Mouse (Mus musculus) embryonic fibroblast, embryonic 13.5 days (primary cell): ENCODE measurements around the gene Veph1. TPM values are rescaled to one million over a fixed set of nuclear protein-coding genes. Genes with fewer than 3 reads are reported as not detected.
A peak's percentile ranks its signal among the peaks of the same experiment; 100 is the strongest.

Experiments
- H3K27ac ChIP-seq: 2 replicates; pipeline ENCODE4 v1.5.1; 2012; ENCODE audit warnings: low read length, control low read depth, inconsistent platforms; ENCODE audit not compliant: insufficient read depth
- H3K4me1 ChIP-seq: 2 replicates; pipeline ENCODE4 v1.6.1; 2011; ENCODE audit warnings: low read length; ENCODE audit not compliant: control insufficient read depth, insufficient read depth
- H3K4me3 ChIP-seq: 2 replicates; pipeline ENCODE4 v1.5.1; 2011; ENCODE audit warnings: mild to moderate bottlenecking, control low read depth, low read length; ENCODE audit not compliant: insufficient read depth
- CTCF ChIP-seq: IDR thresholded peaks from 2 replicates; pipeline ENCODE4 v1.5.1; 2011; ENCODE audit warnings: mild to moderate bottlenecking, control low read depth, low read length, moderate library complexity, borderline replicate concordance; ENCODE audit not compliant: insufficient read depth
- POLR2A ChIP-seq: IDR thresholded peaks from 2 replicates; pipeline ENCODE4 v1.6.1; 2011; ENCODE audit warnings: low read depth, mild to moderate bottlenecking, control low read depth, low read length, moderate library complexity
- polyA plus RNA-seq: library from polyadenylated mRNA; stranded (reverse); fragments of >200 nt; gene quantifications from 2 replicates; pipeline ENCODE4 v1.2.4, GENCODE M21; 2011; ENCODE audit warnings: low read depth; ENCODE audit not compliant: missing spikeins, insufficient read length

Gene Veph1
- polyA plus RNA-seq, 1 experiment = 0.42 TPM

- H3K27ac ChIP-seq = peak overlapping the region; percentile 81
- H3K4me1 ChIP-seq = 0 out of 2 replicates have a peak, but pooled peaks cover 3% of the 10 kb centered on the region
- no peak for TF ChIP-seq POLR2A
- no peak for TF ChIP-seq CTCF
- H3K4me3 ChIP-seq = no peak overlapping the region
These were observed 71.6 kb downstream of the Veph1 start for GRCm38 (mm10) chr3:66224931-66225537.

- Histone ChIP-seq H3K4me1 (peaks cover 7% of the 10 kb centered on the region), H3K4me3 (peak overlapping the region; percentile 43), H3K27ac (peak overlapping the region; percentile 27; the same call in 1 of the 2 replicates)
- no peak for TF ChIP-seq POLR2A
- TF ChIP-seq CTCF = no peak
These were observed 75.4 kb downstream of the Veph1 start for GRCm38 (mm10) chr3:66221243-66221611.

- peak; percentile 31; the same call in 1 of the 2 replicates for TF ChIP-seq POLR2A
- TF ChIP-seq CTCF = no peak
- Histone ChIP-seq H3K27ac (peak overlapping the region; percentile 27; the same call in 1 of the 2 replicates), H3K4me1 (peaks cover 10% of the 10 kb centered on the region), H3K4me3 (peak overlapping the region; percentile 43)
These were observed 75.9 kb downstream of the Veph1 start for GRCm38 (mm10) chr3:66220554-66221242.

DNA sequence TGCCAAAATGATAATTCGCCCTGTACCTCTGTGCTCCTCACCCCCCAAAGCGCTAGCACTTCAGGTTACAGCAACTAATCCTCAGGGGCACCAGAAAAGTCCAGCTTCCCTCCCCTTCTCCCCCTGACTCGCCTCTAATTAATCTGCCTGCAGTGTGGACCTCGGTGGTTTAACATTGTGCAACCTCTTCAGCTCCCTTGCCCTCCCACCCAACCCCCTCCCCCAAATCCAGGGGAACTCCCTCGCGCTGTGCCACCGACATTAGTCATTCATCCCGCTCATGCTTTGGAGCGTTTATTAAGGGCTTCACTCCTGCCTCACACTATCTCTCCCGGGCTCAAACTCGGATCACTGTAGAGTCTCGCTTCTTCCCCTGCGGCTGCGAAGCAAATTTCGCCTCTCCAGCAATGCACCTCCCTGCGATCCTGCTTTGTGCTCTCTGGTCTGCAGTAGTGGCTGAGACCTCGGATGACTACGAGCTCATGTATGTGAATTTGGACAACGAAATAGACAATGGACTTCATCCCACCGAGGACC lies 76.9 kb downstream of the Veph1 start, which contains the start of gene Ptx3:
Ptx3 (plus strand) TSS at position 256 of the 537 bp plus-strand sequence.
- Histone ChIP-seq H3K4me3 (peak within 1 kb of the TSS; percentile 43), H3K27ac (peak within 1 kb of the TSS; percentile 70), H3K4me1 (peaks cover 12% of the 10 kb centered on the region)
- TF ChIP-seq POLR2A = peak; percentile 89
- no peak for TF ChIP-seq CTCF

DNA sequence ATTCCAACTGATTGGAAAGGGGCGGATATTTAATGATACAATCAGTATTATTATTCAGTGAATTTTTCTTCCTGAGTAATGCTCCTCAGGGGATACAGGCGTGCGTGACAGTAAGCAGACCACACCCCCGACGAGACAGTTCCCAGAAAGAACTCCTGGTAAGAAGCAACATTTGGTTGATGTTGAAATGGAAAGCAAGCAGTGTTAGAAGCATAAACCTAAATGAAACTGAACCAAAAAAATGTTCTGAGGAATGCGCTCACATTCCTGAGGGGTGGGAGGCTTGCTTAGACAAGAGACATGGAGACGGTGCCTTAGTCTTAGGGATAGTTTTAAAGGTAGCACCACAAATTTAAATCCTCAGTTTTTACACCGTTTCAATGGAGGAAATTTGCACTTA lies 80.9 kb downstream of the Veph1 start:
- TF ChIP-seq POLR2A (no peak), CTCF (no peak)
- Histone ChIP-seq H3K27ac (peak overlapping the region; percentile 99), H3K4me1 (peaks cover 11% of the 10 kb centered on the region), H3K4me3 (no peak overlapping the region)

DNA sequence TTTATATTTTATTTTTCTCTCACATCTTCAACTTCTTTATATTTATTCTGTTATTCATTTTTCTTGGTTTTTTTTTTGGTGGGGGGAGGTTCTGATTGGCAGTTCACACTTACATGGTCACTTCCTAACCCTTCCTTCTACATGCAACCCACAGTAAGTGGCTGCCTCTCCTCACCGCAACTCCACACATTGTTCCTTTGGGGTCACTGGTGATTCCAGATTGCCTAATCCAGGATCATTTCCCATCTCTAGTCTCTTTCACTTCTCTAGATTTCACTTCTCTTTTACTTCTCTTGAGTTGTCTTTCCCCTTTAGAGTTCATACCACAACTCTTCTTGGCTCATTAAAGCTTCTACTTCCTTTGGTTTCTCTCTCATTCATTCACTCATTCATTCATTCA lies 83.1 kb downstream of the Veph1 start:
- Histone ChIP-seq H3K4me1 (peaks cover 15% of the 10 kb centered on the region), H3K4me3 (no peak overlapping the region), H3K27ac (no peak overlapping the region)
- TF ChIP-seq POLR2A (no peak), CTCF (no peak)

GRCm38 (mm10) chr3:66208836-66209573 lies 87.6 kb downstream of the Veph1 start:
- H3K27ac ChIP-seq = peak overlapping the region; percentile 17; the same call in 1 of the 2 replicates
- H3K4me3 ChIP-seq = no peak overlapping the region
- H3K4me1 ChIP-seq = peaks cover 7% of the 10 kb centered on the region
- TF ChIP-seq CTCF (no peak), POLR2A (no peak)

DNA sequence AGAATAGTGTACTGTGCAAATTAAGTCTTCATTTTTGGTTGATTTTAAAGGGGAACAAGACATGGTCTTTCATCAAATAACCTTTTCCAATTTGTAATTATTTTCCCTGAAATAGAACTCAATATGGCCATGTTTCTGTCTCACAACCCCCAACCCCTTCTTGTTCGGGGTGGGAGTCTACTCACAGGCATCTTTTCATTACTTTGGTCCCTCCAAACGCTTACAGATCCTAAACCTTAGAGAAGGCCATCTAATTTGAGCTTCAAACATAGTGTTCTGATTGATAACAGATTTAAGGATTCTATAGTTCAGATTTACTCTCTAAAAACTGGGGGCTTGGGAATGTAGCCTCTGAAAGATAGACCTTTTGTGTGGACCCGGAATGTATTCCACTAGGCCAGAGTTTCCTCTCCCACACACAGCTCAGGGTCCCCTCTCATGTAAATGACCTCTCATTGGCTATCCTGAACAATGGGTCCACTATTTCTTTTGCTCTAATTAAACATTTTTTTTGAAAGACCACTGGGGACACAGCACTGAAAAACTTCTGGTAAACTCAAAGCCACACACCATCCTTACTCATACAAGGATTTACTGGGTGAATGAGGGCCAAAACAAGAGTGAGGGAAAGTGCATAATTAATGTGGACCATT lies 102.6 kb downstream of the Veph1 start:
- H3K4me1 ChIP-seq = no peaks in the 10 kb centered on the region
- no peak overlapping the region for H3K27ac ChIP-seq
- no peak overlapping the region for H3K4me3 ChIP-seq
- TF ChIP-seq POLR2A (no peak), CTCF (no peak)

- TF ChIP-seq POLR2A (no peak), CTCF (no peak)
- Histone ChIP-seq H3K27ac (no peak overlapping the region), H3K4me1 (no peaks in the 10 kb centered on the region), H3K4me3 (no peak overlapping the region)
These were observed 117.0 kb downstream of the Veph1 start for GRCm38 (mm10) chr3:66179647-66180046.
